Mouse (Mus musculus): ENCODE data around the gene Utp15.

- no peak; the same call in 1 of the 2 replicates for TF ChIP-seq MAFK (IDR thresholded peaks at IDR 0.05; ENCODE audit: borderline replicate concordance, low read depth, low read length)
- no peak for TF ChIP-seq CTCF (IDR thresholded peaks at IDR 0.05 in 2 of 3, conservative IDR thresholded peaks at IDR 0.05 in 1 of 3; ENCODE audit: control insufficient read depth in 1 of 3, insufficient read depth in 1 of 3, low read depth in 2 of 3, low read length in 3 of 3, poor library complexity in 1 of 3, severe bottlenecking in 1 of 3)
Measured at GRCm38 (mm10) chr13:98262636-98263457, at the start of gene Utp15, which contains the start of gene Ankra2.

Measured in MEL (cell line).